Mouse (Mus musculus) right cerebral cortex, postnatal 4 days (tissue): ENCODE data around the gene Man2a2.
"Not testable (repeated sequence)": the region's sequence is repeated elsewhere in the genome, so short reads cannot be mapped to it uniquely, and the experiment has no call there.

Experiments
- DNase-seq: peaks from one replicate; pipeline ENCODE4 v3.0.0-alpha.2; 2022

The Man2a2 gene

GRCm38 (mm10) chr7:80330278-80330677 is 40.9 kb downstream of the Man2a2 start:
- DNase-seq = no peak

- no peak for DNase-seq
Measured at GRCm38 (mm10) chr7:80326076-80326475, 45.1 kb downstream of the Man2a2 start.

GRCm38 (mm10) chr7:80325292-80325868 is 45.8 kb downstream of the Man2a2 start:
- DNase-seq = no peak

- DNase-seq = not testable (repeated sequence)
Measured at GRCm38 (mm10) chr7:80324816-80325119, 46.4 kb downstream of the Man2a2 start.

GRCm38 (mm10) chr7:80324043-80324815 is 46.9 kb downstream of the Man2a2 start, which contains the start of gene Rccd1:
Rccd1 (minus strand) TSS chr7:80324454.
- DNase-seq = peak; percentile 97

GRCm38 (mm10) chr7:80323336-80323735 is 47.8 kb downstream of the Man2a2 start:
- DNase-seq = no peak

GRCm38 (mm10) chr7:80319846-80320496 is 51.2 kb downstream of the Man2a2 start:
- no peak for DNase-seq

- DNase-seq = no peak
Measured at GRCm38 (mm10) chr7:80318670-80319069, 52.5 kb downstream of the Man2a2 start.

GRCm38 (mm10) chr7:80317439-80318115 is 53.6 kb downstream of the Man2a2 start:
- no peak for DNase-seq

- no peak for DNase-seq
Measured at GRCm38 (mm10) chr7:80315733-80316132, 55.4 kb downstream of the Man2a2 start.

GRCm38 (mm10) chr7:80310771-80311170 is 60.4 kb downstream of the Man2a2 start:
- DNase-seq = no peak

GRCm38 (mm10) chr7:80307766-80308165 is 63.4 kb downstream of the Man2a2 start:
- DNase-seq = no peak

- DNase-seq = no peak
Measured at GRCm38 (mm10) chr7:80301522-80301921, 69.7 kb downstream of the Man2a2 start.

GRCm38 (mm10) chr7:80299568-80299967 is 71.6 kb downstream of the Man2a2 start:
- DNase-seq = no peak
